Mouse (Mus musculus) stomach, embryonic 15.5 days (tissue): ENCODE data around the gene Cacnb4. TPM values are rescaled to one million over a fixed set of nuclear protein-coding genes. Genes with fewer than 3 reads are reported as not detected.

Source experiments
- ATAC-seq: fragments of 200-750 bp; cut with Nextera tagmentation; 2 replicates; pipeline ENCODE4 v1.8.0; 2017; ENCODE audit warnings: low read depth, moderate number of reproducible peaks, moderate TSS enrichment; ENCODE audit not compliant: insufficient read depth, low FRiP score
- H3K27ac ChIP-seq: fragments of 300-500 bp; sonication (generic); 2 replicates; pipeline ENCODE4 v1.5.1; 2015; ENCODE audit warnings: mild to moderate bottlenecking, inconsistent platforms
- H3K27me3 ChIP-seq: fragments of 300-500 bp; sonication (generic); replicated peaks from 2 replicates; pipeline ENCODE4 v1.6.1; 2015; ENCODE audit warnings: inconsistent platforms
- H3K36me3 ChIP-seq: fragments of 300-500 bp; sonication (generic); 2 replicates; pipeline ENCODE4 v1.6.1; 2015; ENCODE audit warnings: inconsistent platforms
- H3K4me1 ChIP-seq: fragments of 300-500 bp; sonication (generic); 2 replicates; pipeline ENCODE4 v1.6.1; 2015; ENCODE audit warnings: inconsistent platforms
- H3K4me2 ChIP-seq: fragments of 300-500 bp; sonication (generic); 2 replicates; pipeline ENCODE4 v1.6.1; 2015; ENCODE audit warnings: mild to moderate bottlenecking, inconsistent platforms
- H3K4me3 ChIP-seq: fragments of 300-500 bp; sonication (generic); replicated peaks from 2 replicates; pipeline ENCODE4 v1.5.1; 2015; ENCODE audit warnings: inconsistent platforms
- H3K9ac ChIP-seq: fragments of 300-500 bp; sonication (generic); 2 replicates; pipeline ENCODE4 v1.6.1; 2015; ENCODE audit warnings: inconsistent platforms
- H3K9me3 ChIP-seq: fragments of 300-500 bp; sonication (generic); 2 replicates; pipeline ENCODE4 v1.6.1; 2016; ENCODE audit warnings: inconsistent platforms
- WGBS: fragments of 180-500 bp; shearing (Covaris S2); methylation state at CpG from one replicate; pipeline ENCODE4 v1.1.7; 2015; 5-methylcytosine and 5-hydroxymethylcytosine counted together
- polyA plus RNA-seq: library from polyadenylated mRNA; unstranded; fragments of >200 nt; fragmentation: Nextera tagmentation; extraction: Ambion mirVana; gene quantifications from 2 replicates; pipeline ENCODE4 v1.2.1, GENCODE M21; 2015

Gene Cacnb4
- polyA plus RNA-seq, 1 experiment from 2014 or later: 1.7 TPM

GRCm38 (mm10) chr2:52536511-52536910 is 140.1 kb downstream of the Cacnb4 start:
- Histone ChIP-seq H3K4me1 (no peaks in the 10 kb centered on the region), H3K4me3 (no peak overlapping the region), H3K9ac (no peak overlapping the region), H3K4me2 (no peak overlapping the region), H3K9me3 (no peaks in the 10 kb centered on the region), H3K27me3 (no peaks in the 10 kb centered on the region), H3K36me3 (no peaks in the 10 kb centered on the region), H3K27ac (no peak overlapping the region)
- no peak for ATAC-seq
- WGBS: 72% methylated on average over 4 of the region's 4 CpGs

GRCm38 (mm10) chr2:52533696-52534095 is 142.9 kb downstream of the Cacnb4 start:
- no peak overlapping the region for H3K9ac ChIP-seq
- no peaks in the 10 kb centered on the region for H3K36me3 ChIP-seq
- H3K27me3 ChIP-seq: no peaks in the 10 kb centered on the region
- WGBS: 65% methylated on average over 5 of the region's 5 CpGs
- no peaks in the 10 kb centered on the region for H3K4me1 ChIP-seq
- H3K9me3 ChIP-seq: no peaks in the 10 kb centered on the region
- no peak for ATAC-seq
- no peak overlapping the region for H3K27ac ChIP-seq
- no peak overlapping the region for H3K4me3 ChIP-seq
- no peak overlapping the region for H3K4me2 ChIP-seq

GRCm38 (mm10) chr2:52530521-52530920 is 146.1 kb downstream of the Cacnb4 start:
- Histone ChIP-seq H3K4me3 (no peak overlapping the region), H3K27me3 (no peaks in the 10 kb centered on the region), H3K4me1 (no peaks in the 10 kb centered on the region), H3K27ac (no peak overlapping the region), H3K4me2 (no peak overlapping the region), H3K9me3 (no peaks in the 10 kb centered on the region), H3K36me3 (no peaks in the 10 kb centered on the region), H3K9ac (no peak overlapping the region)
- ATAC-seq: no peak
- WGBS: 90% methylated on average over 2 of the region's 2 CpGs

- 82% methylated on average over 7 of the region's 7 CpGs for WGBS
- Histone ChIP-seq H3K36me3 (no peaks in the 10 kb centered on the region), H3K27ac (no peak overlapping the region), H3K4me1 (no peaks in the 10 kb centered on the region), H3K9ac (no peak overlapping the region), H3K4me3 (no peak overlapping the region), H3K27me3 (no peaks in the 10 kb centered on the region), H3K9me3 (no peaks in the 10 kb centered on the region), H3K4me2 (no peak overlapping the region)
- no peak for ATAC-seq
Measured at GRCm38 (mm10) chr2:52529245-52529644, 147.4 kb downstream of the Cacnb4 start.

- WGBS: 72% methylated on average over 11 of the region's 11 CpGs
- no peaks in the 10 kb centered on the region for H3K4me1 ChIP-seq
- no peak overlapping the region for H3K27ac ChIP-seq
- no peak overlapping the region for H3K4me2 ChIP-seq
- no peaks in the 10 kb centered on the region for H3K27me3 ChIP-seq
- no peak for ATAC-seq
- H3K36me3 ChIP-seq: no peaks in the 10 kb centered on the region
- H3K9me3 ChIP-seq: no peaks in the 10 kb centered on the region
- H3K4me3 ChIP-seq: no peak overlapping the region
- H3K9ac ChIP-seq: no peak overlapping the region
Measured at GRCm38 (mm10) chr2:52525876-52526592, 150.6 kb downstream of the Cacnb4 start.

GRCm38 (mm10) chr2:52523056-52523715 is 153.4 kb downstream of the Cacnb4 start:
- H3K9ac ChIP-seq: no peak overlapping the region
- no peak overlapping the region for H3K4me3 ChIP-seq
- H3K27ac ChIP-seq: no peak overlapping the region
- H3K36me3 ChIP-seq: no peaks in the 10 kb centered on the region
- H3K27me3 ChIP-seq: no peaks in the 10 kb centered on the region
- ATAC-seq: no peak
- H3K4me1 ChIP-seq: no peaks in the 10 kb centered on the region
- no peaks in the 10 kb centered on the region for H3K9me3 ChIP-seq
- WGBS: 82% methylated on average over 7 of the region's 7 CpGs
- H3K4me2 ChIP-seq: no peak overlapping the region

- Histone ChIP-seq H3K4me3 (no peak overlapping the region), H3K27ac (no peak overlapping the region), H3K9ac (no peak overlapping the region), H3K4me1 (no peaks in the 10 kb centered on the region), H3K27me3 (no peaks in the 10 kb centered on the region), H3K9me3 (no peaks in the 10 kb centered on the region), H3K36me3 (no peaks in the 10 kb centered on the region), H3K4me2 (no peak overlapping the region)
- ATAC-seq: no peak
- 83% methylated on average over 1 of the region's 1 CpGs for WGBS
Measured at GRCm38 (mm10) chr2:52521012-52521411, 155.6 kb downstream of the Cacnb4 start.

GRCm38 (mm10) chr2:52518740-52519139 is 157.9 kb downstream of the Cacnb4 start:
- Histone ChIP-seq H3K27ac (no peak overlapping the region), H3K4me3 (no peak overlapping the region), H3K4me2 (no peak overlapping the region), H3K36me3 (no peaks in the 10 kb centered on the region), H3K4me1 (no peaks in the 10 kb centered on the region), H3K27me3 (no peaks in the 10 kb centered on the region), H3K9ac (no peak overlapping the region), H3K9me3 (no peaks in the 10 kb centered on the region)
- WGBS: 83% methylated on average over 4 of the region's 4 CpGs
- no peak for ATAC-seq

- no peaks in the 10 kb centered on the region for H3K27me3 ChIP-seq
- H3K4me1 ChIP-seq: no peaks in the 10 kb centered on the region
- H3K9ac ChIP-seq: no peak overlapping the region
- no peak for ATAC-seq
- H3K27ac ChIP-seq: no peak overlapping the region
- no peak overlapping the region for H3K4me3 ChIP-seq
- WGBS: 71% methylated on average over 3 of the region's 3 CpGs
- no peak overlapping the region for H3K4me2 ChIP-seq
- no peaks in the 10 kb centered on the region for H3K36me3 ChIP-seq
- H3K9me3 ChIP-seq: no peaks in the 10 kb centered on the region
Measured at GRCm38 (mm10) chr2:52516534-52516933, 160.1 kb downstream of the Cacnb4 start.

- H3K9me3 ChIP-seq: no peaks in the 10 kb centered on the region
- WGBS: 78% methylated on average over 3 of the region's 3 CpGs
- H3K4me1 ChIP-seq: no peaks in the 10 kb centered on the region
- no peaks in the 10 kb centered on the region for H3K27me3 ChIP-seq
- no peak overlapping the region for H3K4me2 ChIP-seq
- H3K9ac ChIP-seq: no peak overlapping the region
- no peak overlapping the region for H3K4me3 ChIP-seq
- ATAC-seq: no peak
- H3K27ac ChIP-seq: no peak overlapping the region
- H3K36me3 ChIP-seq: no peaks in the 10 kb centered on the region
Measured at GRCm38 (mm10) chr2:52512865-52513388, 163.7 kb downstream of the Cacnb4 start.

- Histone ChIP-seq H3K4me1 (no peaks in the 10 kb centered on the region), H3K27me3 (no peaks in the 10 kb centered on the region), H3K4me3 (no peak overlapping the region), H3K36me3 (no peaks in the 10 kb centered on the region), H3K9ac (no peak overlapping the region), H3K9me3 (no peaks in the 10 kb centered on the region), H3K27ac (no peak overlapping the region), H3K4me2 (no peak overlapping the region)
- WGBS: 42% methylated on average over 3 of the region's 3 CpGs
- no peak for ATAC-seq
Measured at GRCm38 (mm10) chr2:52512206-52512605, 164.4 kb downstream of the Cacnb4 start.

GRCm38 (mm10) chr2:52511799-52512198 is 164.8 kb downstream of the Cacnb4 start:
- Histone ChIP-seq H3K9me3 (no peaks in the 10 kb centered on the region), H3K4me2 (no peak overlapping the region), H3K27me3 (no peaks in the 10 kb centered on the region), H3K36me3 (no peaks in the 10 kb centered on the region), H3K4me1 (no peaks in the 10 kb centered on the region), H3K9ac (no peak overlapping the region), H3K4me3 (no peak overlapping the region), H3K27ac (no peak overlapping the region)
- WGBS: 31% methylated on average over 13 of the region's 13 CpGs
- no peak for ATAC-seq
